Mouse (Mus musculus): ENCODE measurements around the gene Prdx1. TPM values are rescaled to one million over a fixed set of nuclear protein-coding genes. Genes with fewer than 3 reads are reported as not detected.

Gene Prdx1
- polyA plus RNA-seq (2016; fragmentation: Nextera tagmentation; extraction: Ambion mirVana): 1,189 and 1,392 TPM in 2 replicates

GRCm38 (mm10) chr4:116685402-116686061, at the start of gene Prdx1:
TSS of gene Prdx1 (plus strand) at chr4:116685544.
- Histone ChIP-seq H3K27ac (replicated peaks) (peak within 1 kb of the TSS; percentile 94), H3K27me3 (ENCODE audit: low read depth, poor library complexity, severe bottlenecking) (no peaks in the 10 kb centered on the region), H3K9me3 (replicated peaks) (no peaks in the 10 kb centered on the region), H3K36me3 (peaks cover 36% of the 10 kb centered on the region), H3K4me3 (peak within 1 kb of the TSS; percentile 77), H3K4me1 (peaks cover 22% of the 10 kb centered on the region)
- DNase-seq (ENCODE audit: low spot score): peak; percentile 97
- WGBS: under 1% methylated on average over 56 of the region's 56 CpGs

- 96% methylated on average over 6 of the region's 6 CpGs for WGBS
- H3K36me3 ChIP-seq: peaks cover 99% of the 10 kb centered on the region
These were observed 46.5 kb upstream of the Prdx1 start for GRCm38 (mm10) chr4:116638821-116639220.

GRCm38 (mm10) chr4:116642071-116642470, 43.3 kb upstream of the Prdx1 start:
- WGBS: 89% methylated on average over 1 of the region's 1 CpGs
- Histone ChIP-seq H3K9me3 (replicated peaks) (no peaks in the 10 kb centered on the region), H3K27ac (replicated peaks) (no peak overlapping the region), H3K27me3 (ENCODE audit: low read depth, poor library complexity, severe bottlenecking) (no peaks in the 10 kb centered on the region), H3K4me1 (peaks cover 7% of the 10 kb centered on the region), H3K36me3 (peaks cover 98% of the 10 kb centered on the region), H3K4me3 (no peak overlapping the region)
- no peak for DNase-seq (ENCODE audit: low spot score)

More at GRCm38 (mm10) chr4:116638821-116639220, 46.5 kb upstream of the Prdx1 start:
- no peak for DNase-seq (ENCODE audit: low spot score)
- Histone ChIP-seq H3K27ac (replicated peaks) (no peak overlapping the region), H3K4me3 (no peak overlapping the region), H3K9me3 (replicated peaks) (no peaks in the 10 kb centered on the region), H3K27me3 (ENCODE audit: low read depth, poor library complexity, severe bottlenecking) (no peaks in the 10 kb centered on the region), H3K4me1 (no peaks in the 10 kb centered on the region)

DNA sequence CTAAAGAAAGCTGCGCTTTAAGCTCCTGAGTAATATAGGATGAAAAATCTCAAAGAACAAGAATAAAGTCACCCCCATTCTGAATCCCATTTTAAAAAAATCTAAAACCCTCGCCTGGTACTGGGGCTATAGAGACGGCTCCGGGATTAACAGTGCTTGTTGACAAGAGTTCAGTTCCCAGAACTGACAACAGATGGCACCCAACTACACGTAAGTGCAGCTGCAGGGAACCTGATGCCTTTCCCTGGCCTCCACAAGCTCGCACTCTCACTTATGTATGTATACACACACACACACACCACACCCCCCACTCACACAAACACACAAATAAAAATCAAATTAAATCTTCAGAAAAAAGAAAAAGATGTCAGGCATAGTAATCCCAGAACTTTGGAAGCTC, 41.0 kb upstream of the Prdx1 start:
- no peak overlapping the region for H3K27ac ChIP-seq (replicated peaks)
- H3K36me3 ChIP-seq: peaks cover 98% of the 10 kb centered on the region
- H3K27me3 ChIP-seq (ENCODE audit: low read depth, poor library complexity, severe bottlenecking): no peaks in the 10 kb centered on the region
- no peak for DNase-seq (ENCODE audit: low spot score)
- no peak overlapping the region for H3K4me3 ChIP-seq
- H3K4me1 ChIP-seq: peaks cover 26% of the 10 kb centered on the region
- H3K9me3 ChIP-seq (replicated peaks): no peaks in the 10 kb centered on the region
- WGBS: 69% methylated on average over 6 of the region's 6 CpGs

GRCm38 (mm10) chr4:116645624-116646023, 39.7 kb upstream of the Prdx1 start:
- Histone ChIP-seq H3K9me3 (replicated peaks) (no peaks in the 10 kb centered on the region), H3K27ac (replicated peaks) (no peak overlapping the region), H3K4me1 (peaks cover 38% of the 10 kb centered on the region), H3K4me3 (no peak overlapping the region), H3K36me3 (peaks cover 94% of the 10 kb centered on the region), H3K27me3 (ENCODE audit: low read depth, poor library complexity, severe bottlenecking) (no peaks in the 10 kb centered on the region)
- no peak for DNase-seq (ENCODE audit: low spot score)
- 90% methylated on average over 7 of the region's 7 CpGs for WGBS

DNA sequence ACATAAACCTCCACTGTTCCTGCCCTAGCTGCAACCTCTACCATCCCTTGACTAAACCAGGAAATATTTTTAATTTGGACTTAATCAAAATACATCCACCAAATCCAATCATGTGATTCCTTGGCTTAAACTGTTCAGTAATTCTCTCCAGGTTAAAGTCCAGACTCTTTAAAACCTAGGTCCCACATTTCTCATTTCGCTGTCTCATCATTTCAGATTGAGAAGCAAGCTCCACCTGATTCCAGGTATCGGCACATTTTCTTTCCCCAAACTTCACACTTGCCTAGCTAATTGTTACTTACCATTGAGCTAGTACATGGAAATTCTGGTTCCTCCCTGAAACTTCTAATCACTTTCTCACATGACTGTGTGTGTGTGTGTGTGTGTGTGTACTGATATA, 35.9 kb upstream of the Prdx1 start:
- 98% methylated on average over 2 of the region's 2 CpGs for WGBS

GRCm38 (mm10) chr4:116650365-116650764, 35.0 kb upstream of the Prdx1 start:
- DNase-seq (ENCODE audit: low spot score): no peak
- Histone ChIP-seq H3K27me3 (ENCODE audit: low read depth, poor library complexity, severe bottlenecking) (no peaks in the 10 kb centered on the region), H3K36me3 (peaks cover 48% of the 10 kb centered on the region), H3K9me3 (replicated peaks) (no peaks in the 10 kb centered on the region), H3K27ac (replicated peaks) (peak overlapping the region; percentile 96), H3K4me3 (peak overlapping the region; percentile 84), H3K4me1 (peaks cover 44% of the 10 kb centered on the region)
- WGBS: 49% methylated on average over 5 of the region's 5 CpGs

More for the DNA sequence above, 35.9 kb upstream of the Prdx1 start:
- H3K36me3 ChIP-seq: peaks cover 58% of the 10 kb centered on the region
- no peaks in the 10 kb centered on the region for H3K27me3 ChIP-seq (ENCODE audit: low read depth, poor library complexity, severe bottlenecking)
- peaks cover 44% of the 10 kb centered on the region for H3K4me1 ChIP-seq
- peak overlapping the region; percentile 84 for H3K4me3 ChIP-seq
- no peak for DNase-seq (ENCODE audit: low spot score)
- H3K9me3 ChIP-seq (replicated peaks): no peaks in the 10 kb centered on the region
- H3K27ac ChIP-seq (replicated peaks): no peak overlapping the region

- under 1% methylated on average over 39 of the region's 39 CpGs for WGBS
- Histone ChIP-seq H3K9me3 (replicated peaks) (no peaks in the 10 kb centered on the region), H3K36me3 (peaks cover 40% of the 10 kb centered on the region), H3K4me1 (peaks cover 44% of the 10 kb centered on the region), H3K27ac (replicated peaks) (peak within 1 kb of the TSS; percentile 96), H3K27me3 (ENCODE audit: low read depth, poor library complexity, severe bottlenecking) (no peaks in the 10 kb centered on the region), H3K4me3 (peak within 1 kb of the TSS; percentile 84)
- DNase-seq (ENCODE audit: low spot score): peak; percentile 92
These were observed 34.2 kb upstream of the Prdx1 start, which contains the start of gene Akr1a1 for GRCm38 (mm10) chr4:116650924-116651796. TSS of gene Akr1a1 (minus strand) at chr4:116651680.

DNA sequence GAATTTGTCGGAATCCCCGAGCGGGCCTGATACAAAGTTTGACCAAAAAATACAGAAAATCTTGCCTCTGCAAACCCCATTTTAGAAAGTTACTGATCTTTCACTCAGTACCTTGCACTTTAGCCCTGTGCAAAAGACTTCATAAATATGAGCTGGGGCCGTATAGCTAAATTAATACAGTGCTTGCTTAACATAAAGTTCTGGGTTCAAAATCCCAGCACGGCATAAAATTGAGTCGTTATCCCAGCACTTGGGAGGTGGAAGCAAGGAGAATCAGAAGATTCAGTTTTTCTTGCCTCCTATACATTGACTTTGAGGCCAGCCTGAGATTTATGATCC, 33.6 kb upstream of the Prdx1 start:
- DNase-seq (ENCODE audit: low spot score): no peak
- Histone ChIP-seq H3K9me3 (replicated peaks) (no peaks in the 10 kb centered on the region), H3K4me1 (peaks cover 40% of the 10 kb centered on the region), H3K4me3 (peak overlapping the region; percentile 84), H3K36me3 (peaks cover 34% of the 10 kb centered on the region), H3K27ac (replicated peaks) (peak overlapping the region; percentile 96), H3K27me3 (ENCODE audit: low read depth, poor library complexity, severe bottlenecking) (no peaks in the 10 kb centered on the region)
- WGBS: 11% methylated on average over 6 of the region's 6 CpGs

GRCm38 (mm10) chr4:116653228-116653627, 32.1 kb upstream of the Prdx1 start:
- no peaks in the 10 kb centered on the region for H3K9me3 ChIP-seq (replicated peaks)
- no peak for DNase-seq (ENCODE audit: low spot score)
- no peak overlapping the region for H3K27ac ChIP-seq (replicated peaks)
- peaks cover 25% of the 10 kb centered on the region for H3K4me1 ChIP-seq
- no peaks in the 10 kb centered on the region for H3K27me3 ChIP-seq (ENCODE audit: low read depth, poor library complexity, severe bottlenecking)
- H3K36me3 ChIP-seq: peaks cover 20% of the 10 kb centered on the region
- H3K4me3 ChIP-seq: no peak overlapping the region
- 90% methylated on average over 6 of the region's 6 CpGs for WGBS

GRCm38 (mm10) chr4:116655100-116655499, 30.2 kb upstream of the Prdx1 start:
- H3K36me3 ChIP-seq: peaks cover under 1% of the 10 kb centered on the region; the same call in 1 of the 2 replicates
- no peaks in the 10 kb centered on the region for H3K9me3 ChIP-seq (replicated peaks)
- no peak for DNase-seq (ENCODE audit: low spot score)
- H3K27ac ChIP-seq (replicated peaks): no peak overlapping the region
- WGBS: 62% methylated on average over 2 of the region's 2 CpGs
- H3K27me3 ChIP-seq (ENCODE audit: low read depth, poor library complexity, severe bottlenecking): no peaks in the 10 kb centered on the region
- no peak overlapping the region for H3K4me3 ChIP-seq
- peaks cover 10% of the 10 kb centered on the region for H3K4me1 ChIP-seq

DNA sequence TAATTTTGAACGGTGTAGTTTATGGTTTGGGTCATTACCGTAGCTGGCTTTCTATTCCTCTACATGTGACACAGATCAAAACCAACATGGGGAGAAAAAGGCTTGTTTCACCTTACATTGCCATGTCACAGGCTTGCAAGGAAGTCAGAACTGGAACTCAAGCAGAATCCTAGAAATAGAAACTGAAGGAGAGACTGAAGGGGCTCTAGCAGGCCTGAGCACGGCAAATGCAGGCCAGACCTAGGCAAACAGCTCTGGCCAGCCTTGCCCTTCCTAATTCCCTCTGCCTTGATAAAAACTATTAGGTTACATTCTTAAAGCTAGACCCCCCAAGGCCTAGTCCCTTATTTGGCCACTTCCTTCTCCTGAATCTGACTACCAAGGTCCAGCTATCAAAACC, 29.7 kb upstream of the Prdx1 start:
- no peak overlapping the region for H3K27ac ChIP-seq (replicated peaks)
- H3K4me1 ChIP-seq: peaks cover 5% of the 10 kb centered on the region
- H3K9me3 ChIP-seq (replicated peaks): no peaks in the 10 kb centered on the region
- 73% methylated on average over 3 of the region's 3 CpGs for WGBS
- H3K36me3 ChIP-seq: no peaks in the 10 kb centered on the region
- no peak for DNase-seq (ENCODE audit: low spot score)
- H3K27me3 ChIP-seq (ENCODE audit: low read depth, poor library complexity, severe bottlenecking): no peaks in the 10 kb centered on the region
- no peak overlapping the region for H3K4me3 ChIP-seq

GRCm38 (mm10) chr4:116657971-116658370, 27.4 kb upstream of the Prdx1 start:
- Histone ChIP-seq H3K36me3 (no peaks in the 10 kb centered on the region), H3K4me1 (no peaks in the 10 kb centered on the region), H3K27ac (replicated peaks) (no peak overlapping the region), H3K4me3 (no peak overlapping the region), H3K9me3 (replicated peaks) (no peaks in the 10 kb centered on the region), H3K27me3 (ENCODE audit: low read depth, poor library complexity, severe bottlenecking) (no peaks in the 10 kb centered on the region)
- 44% methylated on average over 3 of the region's 3 CpGs for WGBS
- no peak for DNase-seq (ENCODE audit: low spot score)
